Mouse (Mus musculus) embryonic fibroblast, embryonic 13.5 days (primary cell): ENCODE measurements around the gene Trrap.

Experiments used
- CTCF ChIP-seq: IDR thresholded peaks from 2 replicates; pipeline ENCODE4 v1.5.1; 2011; ENCODE audit warnings: mild to moderate bottlenecking, control low read depth, low read length, moderate library complexity, borderline replicate concordance; ENCODE audit not compliant: insufficient read depth
- POLR2A ChIP-seq: IDR thresholded peaks from 2 replicates; pipeline ENCODE4 v1.6.1; 2011; ENCODE audit warnings: low read depth, mild to moderate bottlenecking, control low read depth, low read length, moderate library complexity

DNA sequence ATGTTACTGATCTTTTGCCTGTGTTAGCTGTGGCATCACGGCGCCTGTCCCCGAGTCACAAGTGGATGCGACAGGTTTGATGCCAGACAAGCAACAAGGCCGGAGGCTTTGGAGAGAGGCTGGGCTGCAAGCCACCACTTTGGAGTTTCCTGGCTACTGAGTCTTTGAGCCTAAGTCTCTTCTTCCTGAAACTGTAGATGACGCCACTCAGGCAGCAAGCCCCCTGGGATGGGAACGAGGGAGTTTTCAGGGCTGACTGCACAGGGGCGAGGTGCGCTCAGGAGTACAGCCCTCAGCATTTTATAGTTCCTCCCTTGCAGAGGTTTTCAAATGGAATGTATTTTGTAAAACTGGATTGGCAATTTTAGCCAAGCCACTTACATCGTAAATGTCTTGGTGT is 134.3 kb downstream of the Trrap start:
- TF ChIP-seq POLR2A (no peak), CTCF (no peak)
